Mouse (Mus musculus) forebrain, embryonic 11.5 days (tissue): Measurements from ENCODE around the gene Ano8. TPM values are rescaled to one million over a fixed set of nuclear protein-coding genes. Genes with fewer than 3 reads are reported as not detected.

Experiments
- ATAC-seq: fragments of 200-750 bp; cut with Nextera tagmentation; replicated peaks from 2 replicates; pipeline ENCODE4 v1.8.0; 2017; ENCODE audit warnings: moderate TSS enrichment; ENCODE audit not compliant: low FRiP score
- DNase-seq: peaks from one replicate; pipeline ENCODE4 v3.0.0-alpha.2; 2017; ENCODE audit warnings: low spot score
- H3K27ac ChIP-seq: fragments of 300-500 bp; sonication (generic); 2 replicates; pipeline ENCODE4 v1.5.1; 2014; ENCODE audit warnings: low read depth, low read length
- H3K27me3 ChIP-seq: fragments of 300-500 bp; sonication (generic); 2 replicates; pipeline ENCODE4 v1.6.1; 2014; ENCODE audit warnings: mild to moderate bottlenecking, low read length, mixed read lengths; ENCODE audit not compliant: control insufficient read depth, insufficient read depth
- H3K36me3 ChIP-seq: fragments of 300-500 bp; sonication (generic); 2 replicates; pipeline ENCODE4 v1.6.1; 2014; ENCODE audit warnings: mild to moderate bottlenecking, low read length, moderate library complexity, mixed read lengths; ENCODE audit not compliant: control insufficient read depth, insufficient read depth
- H3K4me1 ChIP-seq: fragments of 300-500 bp; sonication (generic); replicated peaks from 2 replicates; pipeline ENCODE4 v1.6.1; 2014; ENCODE audit warnings: low read length, mixed read lengths; ENCODE audit not compliant: control insufficient read depth, insufficient read depth
- H3K4me2 ChIP-seq: fragments of 300-500 bp; sonication (generic); 2 replicates; pipeline ENCODE4 v1.6.1; 2014; ENCODE audit warnings: low read depth, mild to moderate bottlenecking, low read length, moderate library complexity, mixed read lengths; ENCODE audit not compliant: severe bottlenecking
- H3K4me3 ChIP-seq: fragments of 300-500 bp; sonication (generic); 2 replicates; pipeline ENCODE4 v1.5.1; 2014; ENCODE audit warnings: low read depth, low read length
- H3K9ac ChIP-seq: fragments of 300-500 bp; sonication (generic); 2 replicates; pipeline ENCODE4 v1.6.1; 2014; ENCODE audit warnings: low read length
- H3K9me3 ChIP-seq: fragments of 300-500 bp; sonication (generic); 2 replicates; pipeline ENCODE4 v1.6.1; 2016; ENCODE audit warnings: low read length, mixed read lengths; ENCODE audit not compliant: control insufficient read depth
- WGBS: fragments of 180-500 bp; shearing (Covaris S2); extraction: QIAGEN DNeasy Blood & Tissue Kit; methylation state at CpG from one replicate; pipeline ENCODE4 v1.1.7; 2014; 5-methylcytosine and 5-hydroxymethylcytosine counted together
- polyA plus RNA-seq: library from polyadenylated mRNA; unstranded; fragments of >200 nt; fragmentation: Nextera tagmentation; extraction: Ambion mirVana; gene quantifications from 2 replicates; pipeline ENCODE4 v1.2.1, GENCODE M21; 2014

Gene Ano8
- polyA plus RNA-seq, 1 experiment from 2014 or later: 5.7 TPM

DNA sequence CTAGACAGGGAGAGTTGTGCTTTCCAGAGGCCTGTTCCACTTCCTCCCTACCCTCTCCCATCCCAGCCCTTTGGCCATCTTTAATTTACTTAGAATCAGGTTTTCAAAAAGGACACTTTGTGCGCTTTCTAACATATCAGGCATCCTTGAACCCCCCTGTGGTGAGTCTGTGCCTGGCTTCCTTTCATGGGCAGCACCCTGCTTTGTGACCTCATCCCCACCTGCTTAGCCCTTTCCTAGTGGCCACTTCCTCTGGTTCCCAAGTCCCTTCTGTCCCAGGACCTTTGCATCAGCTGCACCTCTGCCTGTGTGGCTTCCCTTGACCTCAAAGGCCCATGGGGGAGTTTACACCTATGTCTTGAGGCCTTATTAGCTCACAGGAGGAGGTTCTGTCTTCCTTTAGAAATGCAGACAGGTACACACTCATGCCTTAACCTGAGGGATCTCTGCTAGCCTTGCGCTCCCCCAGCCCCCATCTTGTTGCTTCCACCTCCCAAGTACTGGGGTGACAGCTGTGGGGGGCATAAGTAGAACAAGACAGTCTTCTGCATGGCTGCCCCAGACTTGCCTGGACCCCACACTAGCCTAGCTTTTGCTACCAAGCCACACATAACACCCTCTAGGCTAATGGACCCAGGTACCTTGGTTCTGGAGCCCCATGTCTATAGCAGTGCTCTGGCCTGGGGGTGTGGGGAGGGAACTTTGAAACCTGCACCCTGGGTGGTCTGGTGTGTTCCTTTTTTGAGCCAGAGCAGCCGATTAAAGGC is 15.4 kb downstream of the Ano8 start:
- Histone ChIP-seq H3K36me3 (no peaks in the 10 kb centered on the region; the same call in 1 of the 2 replicates), H3K4me2 (peak overlapping the region; percentile 90), H3K4me3 (peak overlapping the region; percentile 84), H3K4me1 (peaks cover 11% of the 10 kb centered on the region), H3K9ac (peak overlapping the region; percentile 76), H3K9me3 (no peaks in the 10 kb centered on the region), H3K27me3 (no peaks in the 10 kb centered on the region), H3K27ac (no peak overlapping the region)
- WGBS: 83% methylated on average over 3 of the region's 3 CpGs
- DNase-seq (no peak), ATAC-seq (no peak)

DNA sequence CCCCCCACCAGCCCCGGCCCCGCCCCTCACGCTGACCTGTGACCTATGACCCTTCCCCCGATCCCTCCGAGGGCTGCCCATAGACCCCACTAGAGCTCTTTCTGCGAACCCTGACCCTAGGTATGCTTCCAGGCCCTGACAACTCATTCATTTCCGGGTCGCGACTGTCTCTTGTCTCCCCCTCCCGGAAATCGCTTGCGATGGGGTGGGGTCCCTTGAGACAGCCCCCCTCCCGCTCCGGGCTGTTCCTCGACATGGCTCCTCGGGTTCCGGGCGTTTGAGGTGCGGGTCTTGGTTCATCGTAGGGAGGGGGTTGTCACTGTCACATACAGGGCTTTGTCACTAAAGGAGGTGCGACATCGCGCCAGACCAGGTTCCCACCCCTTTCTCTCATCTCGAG is 16.4 kb downstream of the Ano8 start:
- DNase-seq (peak; percentile 80), ATAC-seq (peak; percentile 32)
- Histone ChIP-seq H3K27me3 (no peaks in the 10 kb centered on the region), H3K4me3 (peak overlapping the region; percentile 84), H3K36me3 (no peaks in the 10 kb centered on the region; the same call in 1 of the 2 replicates), H3K9ac (peak overlapping the region; percentile 76), H3K4me2 (peak overlapping the region; percentile 90), H3K27ac (peak overlapping the region; percentile 37), H3K9me3 (no peaks in the 10 kb centered on the region), H3K4me1 (peaks cover 12% of the 10 kb centered on the region)
- under 1% methylated on average over 24 of the region's 24 CpGs for WGBS

- Histone ChIP-seq H3K9ac (peak within 1 kb of the TSS; percentile 76), H3K27ac (peak within 1 kb of the TSS; percentile 37), H3K4me3 (peak within 1 kb of the TSS; percentile 84), H3K36me3 (no peaks in the 10 kb centered on the region; the same call in 1 of the 2 replicates), H3K9me3 (no peaks in the 10 kb centered on the region), H3K4me1 (peaks cover 16% of the 10 kb centered on the region), H3K27me3 (no peaks in the 10 kb centered on the region), H3K4me2 (peak within 1 kb of the TSS; percentile 90)
- WGBS: under 1% methylated on average over 46 of the region's 52 CpGs
- peak; percentile 99 for DNase-seq
- ATAC-seq: peak; percentile 87
These were observed 16.8 kb downstream of the Ano8 start, which contains the start of gene Dda1 for GRCm38 (mm10) chr8:71468916-71469315. Dda1 (plus strand) TSS chr8:71469199.

DNA sequence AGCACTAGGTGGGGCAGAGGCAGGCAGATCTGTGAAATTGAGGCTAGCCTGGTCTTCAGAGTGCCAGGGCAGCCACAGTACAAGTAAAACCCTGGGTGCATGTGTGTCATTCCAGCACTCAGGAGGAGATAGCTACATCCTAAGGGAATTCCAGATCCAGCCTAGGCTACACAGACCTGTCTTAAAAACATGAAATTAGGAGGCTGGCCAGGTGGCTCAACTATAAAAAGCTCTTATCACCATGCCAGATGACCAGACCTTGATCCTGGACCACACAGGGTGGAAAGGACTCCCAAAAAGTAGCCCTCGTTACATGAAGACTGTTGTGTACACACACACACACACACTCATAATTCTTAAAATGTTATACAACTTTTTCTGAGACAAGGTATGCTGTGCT is 17.8 kb downstream of the Ano8 start:
- WGBS: 91% methylated on average over 1 of the region's 1 CpGs
- DNase-seq: no peak
- ATAC-seq: no peak
- no peak overlapping the region for H3K4me3 ChIP-seq
- H3K27me3 ChIP-seq: no peaks in the 10 kb centered on the region
- H3K27ac ChIP-seq: no peak overlapping the region
- no peak overlapping the region for H3K9ac ChIP-seq
- no peaks in the 10 kb centered on the region; the same call in 1 of the 2 replicates for H3K36me3 ChIP-seq
- no peak overlapping the region for H3K4me2 ChIP-seq
- H3K9me3 ChIP-seq: no peaks in the 10 kb centered on the region
- peaks cover 16% of the 10 kb centered on the region for H3K4me1 ChIP-seq

GRCm38 (mm10) chr8:71467201-71467600 is 18.6 kb downstream of the Ano8 start:
- H3K4me2 ChIP-seq: no peak overlapping the region
- H3K27ac ChIP-seq: no peak overlapping the region
- no peaks in the 10 kb centered on the region for H3K9me3 ChIP-seq
- WGBS: 96% methylated on average over 2 of the region's 2 CpGs
- no peaks in the 10 kb centered on the region; the same call in 1 of the 2 replicates for H3K36me3 ChIP-seq
- H3K27me3 ChIP-seq: no peaks in the 10 kb centered on the region
- no peak for ATAC-seq
- DNase-seq: no peak
- no peak overlapping the region for H3K9ac ChIP-seq
- peaks cover 18% of the 10 kb centered on the region for H3K4me1 ChIP-seq
- no peak overlapping the region for H3K4me3 ChIP-seq

DNA sequence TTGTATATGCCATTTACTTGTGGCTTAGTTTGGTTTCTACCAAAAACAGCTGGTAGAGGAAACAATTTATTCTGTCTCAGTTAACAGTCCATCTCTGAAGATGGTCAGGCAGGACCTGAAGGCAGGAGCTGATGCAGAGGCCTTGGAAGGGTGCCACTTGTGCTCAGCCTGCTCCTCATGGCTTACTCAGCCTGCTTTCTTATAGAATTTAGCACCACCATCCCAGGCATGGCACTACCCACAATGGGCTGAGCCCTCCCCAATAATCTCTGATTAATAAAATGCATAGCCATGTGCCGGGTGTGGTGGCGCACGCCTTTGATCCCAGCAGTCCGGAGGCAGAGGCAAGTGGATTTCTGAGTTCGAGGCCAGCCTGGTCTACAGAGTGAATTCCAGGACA is 19.6 kb downstream of the Ano8 start:
- no peak overlapping the region for H3K4me3 ChIP-seq
- no peak for ATAC-seq
- H3K27me3 ChIP-seq: no peaks in the 10 kb centered on the region
- peaks cover 18% of the 10 kb centered on the region for H3K4me1 ChIP-seq
- H3K9ac ChIP-seq: no peak overlapping the region
- H3K9me3 ChIP-seq: no peaks in the 10 kb centered on the region
- H3K36me3 ChIP-seq: no peaks in the 10 kb centered on the region
- DNase-seq: no peak
- no peak overlapping the region for H3K27ac ChIP-seq
- H3K4me2 ChIP-seq: no peak overlapping the region
- 98% methylated on average over 5 of the region's 5 CpGs for WGBS

GRCm38 (mm10) chr8:71465733-71466132 is 20.0 kb downstream of the Ano8 start:
- peak overlapping the region; percentile 67 for H3K4me3 ChIP-seq
- peak overlapping the region; percentile 92; the same call in 1 of the 2 replicates for H3K4me2 ChIP-seq
- H3K4me1 ChIP-seq: peaks cover 18% of the 10 kb centered on the region
- no peaks in the 10 kb centered on the region for H3K27me3 ChIP-seq
- ATAC-seq: no peak
- H3K9me3 ChIP-seq: no peaks in the 10 kb centered on the region
- no peaks in the 10 kb centered on the region for H3K36me3 ChIP-seq
- H3K27ac ChIP-seq: no peak overlapping the region
- WGBS: 88% methylated on average over 8 of the region's 8 CpGs
- no peak overlapping the region for H3K9ac ChIP-seq
- no peak for DNase-seq

- Histone ChIP-seq H3K27ac (peak within 1 kb of the TSS; percentile 8; the same call in 1 of the 2 replicates), H3K9me3 (no peaks in the 10 kb centered on the region), H3K4me3 (peak within 1 kb of the TSS; percentile 86), H3K4me2 (peak within 1 kb of the TSS; percentile 92), H3K9ac (peak within 1 kb of the TSS; percentile 90), H3K27me3 (no peaks in the 10 kb centered on the region), H3K4me1 (peaks cover 13% of the 10 kb centered on the region), H3K36me3 (no peaks in the 10 kb centered on the region)
- DNase-seq: peak; percentile 98
- under 1% methylated on average over 59 of the region's 59 CpGs for WGBS
- ATAC-seq: peak; percentile 75
These were observed 21.0 kb downstream of the Ano8 start, which contains the start of gene Mrpl34 for GRCm38 (mm10) chr8:71464513-71465500. Mrpl34 (plus strand) TSS chr8:71464959.
